Mouse (Mus musculus) brain, adult 2 months (tissue): ENCODE measurements around the gene Trim27.

Experiments
- DNase-seq: peaks from one replicate; pipeline ENCODE4 v3.0.0; 2011; ENCODE audit warnings: low read depth, low spot score

Trim27 gene

GRCm38 (mm10) chr13:21172241-21173027 is 6.8 kb upstream of the Trim27 start:
- DNase-seq: peak; percentile 83

GRCm38 (mm10) chr13:21173072-21173471 is 6.2 kb upstream of the Trim27 start:
- DNase-seq: peak; percentile 95

- no peak for DNase-seq
These were observed 2.5 kb upstream of the Trim27 start for GRCm38 (mm10) chr13:21176733-21177132.

GRCm38 (mm10) chr13:21177657-21178056 is 1.6 kb upstream of the Trim27 start:
- DNase-seq: no peak

- DNase-seq: no peak
These were observed 881 bp upstream of the Trim27 start for GRCm38 (mm10) chr13:21178364-21178763.

GRCm38 (mm10) chr13:21179724-21180550 is 692 bp downstream of the Trim27 start:
- peak; percentile 95 for DNase-seq

GRCm38 (mm10) chr13:21180551-21181530 is 1.6 kb downstream of the Trim27 start:
- peak; percentile 51 for DNase-seq

GRCm38 (mm10) chr13:21181996-21182395 is 2.8 kb downstream of the Trim27 start:
- DNase-seq: no peak

- no peak for DNase-seq
These were observed 3.8 kb downstream of the Trim27 start for GRCm38 (mm10) chr13:21183066-21183465.

- no peak for DNase-seq
These were observed 4.4 kb downstream of the Trim27 start for GRCm38 (mm10) chr13:21183661-21184060.

- no peak for DNase-seq
These were observed 6.3 kb downstream of the Trim27 start for GRCm38 (mm10) chr13:21185521-21185920.

GRCm38 (mm10) chr13:21195406-21196228 is 16.4 kb downstream of the Trim27 start:
- DNase-seq: no peak

GRCm38 (mm10) chr13:21197721-21198120 is 18.5 kb downstream of the Trim27 start:
- no peak for DNase-seq

GRCm38 (mm10) chr13:21198313-21198712 is 19.1 kb downstream of the Trim27 start:
- no peak for DNase-seq

GRCm38 (mm10) chr13:21199046-21200028 is 20.1 kb downstream of the Trim27 start:
- no peak for DNase-seq

- DNase-seq: peak; percentile 97
These were observed 21.1 kb downstream of the Trim27 start for GRCm38 (mm10) chr13:21200043-21200999.

GRCm38 (mm10) chr13:21215275-21215983 is 36.2 kb downstream of the Trim27 start:
- peak; percentile 86 for DNase-seq

GRCm38 (mm10) chr13:21216781-21217180 is 37.5 kb downstream of the Trim27 start:
- DNase-seq: no peak
